Mouse (Mus musculus) C2C12 (cell line): ENCODE measurements around the gene Ctnnbl1.

Experiments
- CEBPB ChIP-seq: IDR thresholded peaks from one replicate; pipeline ENCODE4 v1.6.1; 2011; ENCODE audit warnings: low read depth, mild to moderate bottlenecking, control low read depth, moderate library complexity
- CTCF ChIP-seq: IDR thresholded peaks from one replicate; pipeline ENCODE4 v1.5.1; 2011; ENCODE audit not compliant: control insufficient read depth, insufficient read depth, insufficient read length
- FOSL1 ChIP-seq: IDR thresholded peaks from one replicate; pipeline ENCODE4 v1.8.0; 2011; ENCODE audit warnings: mild to moderate bottlenecking, low read length; ENCODE audit not compliant: poor library complexity, insufficient read depth, severe bottlenecking
- MAX ChIP-seq: IDR thresholded peaks from one replicate; pipeline ENCODE4 v1.6.1; 2011; ENCODE audit warnings: mild to moderate bottlenecking, control low read depth
- MYOD1 ChIP-seq: IDR thresholded peaks from one replicate; pipeline ENCODE4 v1.6.1; 2011; ENCODE audit warnings: low read depth; ENCODE audit not compliant: control insufficient read depth, insufficient read length
- USF1 ChIP-seq: IDR thresholded peaks from one replicate; pipeline ENCODE4 v1.6.1; 2011; ENCODE audit warnings: low read depth, mild to moderate bottlenecking, control low read depth, moderate library complexity

DNA sequence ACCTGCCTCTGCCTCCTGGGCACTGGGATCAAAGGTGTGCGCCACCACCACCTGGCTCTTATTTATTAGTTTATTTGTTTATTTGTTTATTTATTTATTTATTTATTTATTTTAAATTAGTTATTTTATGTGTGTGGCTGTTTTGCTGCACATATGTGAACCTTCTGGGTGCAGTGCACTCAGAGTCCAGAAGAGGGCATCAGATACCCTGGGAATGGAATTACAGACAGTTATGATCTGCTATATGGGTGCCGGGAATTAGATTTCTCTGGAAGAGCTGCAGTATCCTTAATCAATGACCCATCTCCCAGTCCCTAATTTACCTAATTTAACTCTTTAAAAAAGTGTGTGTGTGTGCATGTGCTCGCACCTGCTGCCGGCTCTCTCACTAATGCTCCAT is 8.5 kb downstream of the Ctnnbl1 start:
- TF ChIP-seq MAX (no peak), CTCF (no peak), FOSL1 (no peak), MYOD1 (no peak), USF1 (no peak), CEBPB (no peak)
